Mouse (Mus musculus) induced T-regulatory cell, adult 2 months (primary cell): Measurements from ENCODE around the gene Dhx40.
"Not testable (repeated sequence)": the region's sequence is repeated elsewhere in the genome, so short reads cannot be mapped to it uniquely, and the experiment has no call there.

Experiments used
- DNase-seq: peaks from one replicate; pipeline ENCODE4 v3.0.0-alpha.2; 2012; ENCODE audit warnings: low read depth

The Dhx40 gene

GRCm38 (mm10) chr11:86751010-86751409, 56.5 kb downstream of the Dhx40 start:
- DNase-seq, result no peak

GRCm38 (mm10) chr11:86749776-86750423, 57.6 kb downstream of the Dhx40 start:
- no peak for DNase-seq

GRCm38 (mm10) chr11:86745634-86746404, 61.7 kb downstream of the Dhx40 start:
- DNase-seq, result no peak

- DNase-seq, result no peak
Observed at GRCm38 (mm10) chr11:86742605-86743004, 64.9 kb downstream of the Dhx40 start.

- peak; percentile 50 for DNase-seq
Observed at GRCm38 (mm10) chr11:86741505-86741904, 66.0 kb downstream of the Dhx40 start.

GRCm38 (mm10) chr11:86739470-86739869, 68.1 kb downstream of the Dhx40 start:
- DNase-seq, result no peak

- DNase-seq, result peak; percentile 44
Observed at GRCm38 (mm10) chr11:86738956-86739355, 68.6 kb downstream of the Dhx40 start.

GRCm38 (mm10) chr11:86738308-86738707, 69.2 kb downstream of the Dhx40 start:
- DNase-seq, result not testable (repeated sequence)

- DNase-seq, result peak; percentile 60
Observed at GRCm38 (mm10) chr11:86737301-86738000, 70.1 kb downstream of the Dhx40 start.

GRCm38 (mm10) chr11:86734993-86735392, 72.6 kb downstream of the Dhx40 start:
- no peak for DNase-seq

- no peak for DNase-seq
Observed at GRCm38 (mm10) chr11:86734241-86734939, 73.2 kb downstream of the Dhx40 start.

GRCm38 (mm10) chr11:86731443-86731842, 76.1 kb downstream of the Dhx40 start:
- no peak for DNase-seq

GRCm38 (mm10) chr11:86725607-86726006, 81.9 kb downstream of the Dhx40 start:
- DNase-seq, result no peak

GRCm38 (mm10) chr11:86724982-86725381, 82.6 kb downstream of the Dhx40 start:
- no peak for DNase-seq

GRCm38 (mm10) chr11:86724004-86724403, 83.5 kb downstream of the Dhx40 start:
- no peak for DNase-seq

GRCm38 (mm10) chr11:86719390-86719789, 88.2 kb downstream of the Dhx40 start:
- DNase-seq, result no peak
